Mouse (Mus musculus): Measurements from ENCODE around the gene Gm4175. TPM values are rescaled to one million over a fixed set of nuclear protein-coding genes. Genes with fewer than 3 reads are reported as not detected.
"Not testable (repeated sequence)": the region's sequence is repeated elsewhere in the genome, so short reads cannot be mapped to it uniquely, and the experiment has no call there.

The Gm4175 gene
- polyA plus RNA-seq (2012; ENCODE audit: insufficient read depth, low replicate concordance), result not detected in 2 replicates

DNA sequence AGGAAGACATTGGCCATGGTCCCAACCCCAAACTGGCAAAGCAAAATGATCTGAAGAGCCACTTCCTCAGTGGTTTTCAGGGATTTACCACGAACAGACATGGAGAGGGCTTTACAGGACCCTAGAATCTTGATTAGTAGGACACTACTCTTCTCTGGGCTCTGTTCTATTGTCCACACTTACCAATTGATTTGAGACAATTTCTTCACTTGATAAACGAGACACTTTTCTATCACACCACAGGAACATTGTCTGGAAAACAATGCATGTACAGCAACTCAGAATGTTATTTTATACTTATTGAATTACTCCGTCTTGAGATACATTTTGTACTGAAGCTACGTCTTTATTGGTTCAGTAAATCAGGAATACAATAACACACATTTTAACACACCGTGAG, at the start of gene Gm4175:
Gene Gm4175 (minus strand): TSS at position 101 of the 400 bp plus-strand sequence.
- H3K4me1 ChIP-seq; H3K36me3 ChIP-seq (replicated peaks; ENCODE audit: low read length); H3K9me3 ChIP-seq; H3K27me3 ChIP-seq (replicated peaks); H3K4me3 ChIP-seq (replicated peaks): not testable (repeated sequence)

- not testable (repeated sequence) for H3K36me3 ChIP-seq (replicated peaks; ENCODE audit: low read length); H3K9me3 ChIP-seq; H3K27me3 ChIP-seq (replicated peaks); H3K4me1 ChIP-seq; H3K4me3 ChIP-seq (replicated peaks)
Observed at GRCm38 (mm10) chr7:21796628-21797027, 35.4 kb upstream of the Gm4175 start, which contains the start of gene Gm4177. Gm4177 (minus strand) TSS chr7:21796728.

Other genes with a start within 250 kb of the Gm4175 start
- gene Vmn1r130, start 249.7 kb downstream of the Gm4175 start, polyA plus RNA-seq (2012; ENCODE audit: insufficient read depth, low replicate concordance), result not detected in 2 replicates
- gene Vmn1r131, start 215.4 kb downstream of the Gm4175 start, polyA plus RNA-seq (2012; ENCODE audit: insufficient read depth, low replicate concordance), result not detected in 2 replicates
- not detected in 2 replicates for gene Vmn1r132, start 147.4 kb downstream of the Gm4175 start, polyA plus RNA-seq (2012; ENCODE audit: insufficient read depth, low replicate concordance)
- gene Gm4177, start 35.3 kb upstream of the Gm4175 start, polyA plus RNA-seq (2012; ENCODE audit: insufficient read depth, low replicate concordance), result not detected in 2 replicates
- gene Vmn1r135, start 70.9 kb upstream of the Gm4175 start, polyA plus RNA-seq (2012; ENCODE audit: insufficient read depth, low replicate concordance), result not detected in 2 replicates
- not detected in 2 replicates for gene Gm5725, start 82.8 kb upstream of the Gm4175 start, polyA plus RNA-seq (2012; ENCODE audit: insufficient read depth, low replicate concordance)
- not detected in 2 replicates for gene Gm5891, start 159.8 kb upstream of the Gm4175 start, polyA plus RNA-seq (2012; ENCODE audit: insufficient read depth, low replicate concordance)
- not detected in 2 replicates for gene Vmn1r137, start 233.1 kb upstream of the Gm4175 start, polyA plus RNA-seq (2012; ENCODE audit: insufficient read depth, low replicate concordance)